Mouse (Mus musculus) liver, embryonic 14.5 days (tissue): ENCODE measurements at regions not wholly inside any gene's neighbourhood (a gene's known extent, or its start where the extent isn't known, plus 50 kb on each side); places are given as distances from the start of the nearest gene placed in this dataset.

ENCODE experiments used
- ATAC-seq: fragments of 200-750 bp; cut with Nextera tagmentation; 2 replicates; pipeline ENCODE4 v1.8.0; 2017; ENCODE audit warnings: moderate number of reproducible peaks, mild to moderate bottlenecking, moderate library complexity; ENCODE audit not compliant: insufficient read depth
- DNase-seq, 3 experiments: peaks; one replicate each; pipeline ENCODE4 v3.0.0-alpha.2; 2012 to 2013; ENCODE audit warnings: low read depth in 3 of 3, low spot score in 3 of 3
- H3K27ac ChIP-seq: fragments of 300-500 bp; sonication (generic); 2 replicates; pipeline ENCODE4 v1.5.1; 2014; ENCODE audit warnings: moderate library complexity, mild to moderate bottlenecking, control low read depth, inconsistent platforms
- H3K27me3 ChIP-seq: fragments of 300-500 bp; sonication (generic); 2 replicates; pipeline ENCODE4 v1.6.1; 2014; ENCODE audit warnings: mild to moderate bottlenecking, low read length, moderate library complexity; ENCODE audit not compliant: control insufficient read depth, insufficient read depth
- H3K36me3 ChIP-seq: fragments of 300-500 bp; sonication (generic); replicated peaks from 2 replicates; pipeline ENCODE4 v1.6.1; 2014; ENCODE audit warnings: low read depth; ENCODE audit not compliant: control insufficient read depth, insufficient read depth
- H3K4me1 ChIP-seq, 2 experiments: fragments of 200-500 bp in 1 of 2; fragments of 300-500 bp in 1 of 2; sonication (generic) in 1 of 2; replicated peaks; 2 replicates each; pipeline ENCODE4 v1.6.1; 2012 to 2014; ENCODE audit warnings: antibody characterized with exemption in 1 of 2, inconsistent platforms in 1 of 2, low read length in 1 of 2; ENCODE audit not compliant: control insufficient read depth in 2 of 2, insufficient read depth in 2 of 2
- H3K4me2 ChIP-seq: fragments of 300-500 bp; sonication (generic); 2 replicates; pipeline ENCODE4 v1.6.1; 2014; ENCODE audit warnings: low read depth, mild to moderate bottlenecking, control low read depth, moderate library complexity
- H3K4me3 ChIP-seq, 2 experiments: fragments of 200-500 bp in 1 of 2; fragments of 300-500 bp in 1 of 2; sonication (generic) in 1 of 2; 2 replicates each; pipeline ENCODE4 v1.5.1; 2012 to 2014; ENCODE audit warnings: low read depth in 2 of 2, low read length in 2 of 2, mild to moderate bottlenecking in 2 of 2, control low read depth in 1 of 2, inconsistent platforms in 1 of 2, moderate library complexity in 1 of 2; ENCODE audit not compliant: insufficient read depth in 1 of 2
- H3K9ac ChIP-seq: fragments of 300-500 bp; sonication (generic); replicated peaks from 2 replicates; pipeline ENCODE4 v1.6.1; 2014; ENCODE audit warnings: mild to moderate bottlenecking, control low read depth, moderate library complexity
- H3K9me3 ChIP-seq: fragments of 300-500 bp; sonication (generic); 2 replicates; pipeline ENCODE4 v1.6.1; 2016; ENCODE audit warnings: low read length, mixed read lengths; ENCODE audit not compliant: control insufficient read depth
- CTCF ChIP-seq: IDR thresholded peaks from 2 replicates; pipeline ENCODE4 v1.5.1; 2016; ENCODE audit warnings: antibody characterized with exemption, low read depth, control low read depth
- EP300 ChIP-seq: IDR thresholded peaks from 2 replicates; pipeline ENCODE4 v1.6.1; 2016; ENCODE audit warnings: antibody characterized with exemption, low read depth
- WGBS: fragments of 180-500 bp; shearing (Covaris S2); extraction: QIAGEN DNeasy Blood & Tissue Kit; methylation state at CpG from one replicate; pipeline ENCODE4 v1.1.7; 2014; ENCODE audit not compliant: insufficient replicate concordance; 5-methylcytosine and 5-hydroxymethylcytosine counted together

GRCm38 (mm10) chr15:36364757-36365156 lies 642.8 kb downstream of the Zfp706 start:
- H3K4me2 ChIP-seq = no peak overlapping the region
- TF ChIP-seq CTCF = no peak
- TF ChIP-seq EP300 = no peak
- no peak overlapping the region; the same call in 1 of the 2 replicates for H3K27ac ChIP-seq
- no peaks in the 10 kb centered on the region for H3K27me3 ChIP-seq
- no peaks in the 10 kb centered on the region for H3K36me3 ChIP-seq
- no peak overlapping the region for H3K9ac ChIP-seq
- no peak for ATAC-seq
- H3K4me1 ChIP-seq = peaks cover 34 to 44% of the 10 kb centered on the region in 2 experiments
- DNase-seq = no peak
- H3K4me3 ChIP-seq = no peak overlapping the region
- H3K9me3 ChIP-seq = no peaks in the 10 kb centered on the region

GRCm38 (mm10) chr15:36364062-36364461 lies 643.5 kb downstream of the Zfp706 start:
- H3K27ac ChIP-seq = peak overlapping the region; percentile 6
- H3K4me1 ChIP-seq = peaks cover 36 to 46% of the 10 kb centered on the region in 2 experiments
- DNase-seq (no peak), ATAC-seq (no peak)
- H3K36me3 ChIP-seq = no peaks in the 10 kb centered on the region
- no peak overlapping the region for H3K4me3 ChIP-seq
- H3K4me2 ChIP-seq = no peak overlapping the region
- H3K9ac ChIP-seq = no peak overlapping the region
- H3K27me3 ChIP-seq = no peaks in the 10 kb centered on the region
- WGBS = 28% methylated on average over 5 of the region's 5 CpGs
- H3K9me3 ChIP-seq = no peaks in the 10 kb centered on the region
- TF ChIP-seq CTCF (no peak), EP300 (no peak)

- Histone ChIP-seq H3K9ac (no peak overlapping the region), H3K27ac (peak overlapping the region; percentile 39; the same call in 1 of the 2 replicates), H3K9me3 (no peaks in the 10 kb centered on the region), H3K4me3 (no peak overlapping the region), H3K4me1 (peaks cover 36 to 46% of the 10 kb centered on the region in 2 experiments), H3K4me2 (no peak overlapping the region), H3K27me3 (no peaks in the 10 kb centered on the region), H3K36me3 (no peaks in the 10 kb centered on the region)
- 57% methylated on average over 4 of the region's 4 CpGs for WGBS
- no peak for DNase-seq
- no peak for TF ChIP-seq EP300
- TF ChIP-seq CTCF = peak; percentile 74
- ATAC-seq = no peak
These were observed 644.5 kb downstream of the Zfp706 start for GRCm38 (mm10) chr15:36362911-36363565.

- Histone ChIP-seq H3K27ac (peak overlapping the region; percentile 98), H3K4me2 (peak overlapping the region; percentile 64), H3K9me3 (no peaks in the 10 kb centered on the region), H3K4me1 (peaks cover 36 to 45% of the 10 kb centered on the region in 2 experiments), H3K4me3 (no peak overlapping the region), H3K27me3 (no peaks in the 10 kb centered on the region), H3K36me3 (no peaks in the 10 kb centered on the region), H3K9ac (peak overlapping the region; percentile 72)
- WGBS = 38% methylated on average over 7 of the region's 7 CpGs
- TF ChIP-seq EP300 (no peak), CTCF (no peak)
- no peak for DNase-seq
- ATAC-seq = no peak
These were observed 645.9 kb downstream of the Zfp706 start for GRCm38 (mm10) chr15:36361522-36362148.

- Histone ChIP-seq H3K27me3 (no peaks in the 10 kb centered on the region), H3K36me3 (no peaks in the 10 kb centered on the region), H3K9me3 (no peaks in the 10 kb centered on the region), H3K4me2 (peak overlapping the region; percentile 64), H3K4me3 (peak overlapping the region; percentile 10 to 11; a peak in 3 of 4 replicates), H3K4me1 (peaks cover 36 to 45% of the 10 kb centered on the region in 2 experiments), H3K9ac (peak overlapping the region; percentile 72), H3K27ac (peak overlapping the region; percentile 98)
- WGBS = 16% methylated on average over 14 of the region's 14 CpGs
- peak; percentile 98 for TF ChIP-seq EP300
- no peak for TF ChIP-seq CTCF
- DNase-seq (peak; percentile 88 to 93 (median 91)), ATAC-seq (peak; percentile 98)
These were observed 646.7 kb downstream of the Zfp706 start for GRCm38 (mm10) chr15:36360694-36361521.
